Mouse (Mus musculus): ENCODE measurements at regions not wholly inside any gene's neighbourhood (a gene's known extent, or its start where the extent isn't known, plus 50 kb on each side); places are given as distances from the start of the nearest gene placed in this dataset.
A peak's percentile ranks its signal among the peaks of the same experiment; 100 is the strongest.

- no peak for DNase-seq (ENCODE audit: low spot score)
Observed at GRCm38 (mm10) chr17:63003911-63004310, 122.8 kb upstream of the Efna5 start.

- DNase-seq (ENCODE audit: low spot score), result no peak
Observed at GRCm38 (mm10) chr17:63002729-63003128, 121.6 kb upstream of the Efna5 start.

- DNase-seq (ENCODE audit: low spot score), result no peak
Observed at GRCm38 (mm10) chr17:63001898-63002297, 120.8 kb upstream of the Efna5 start.

- DNase-seq (ENCODE audit: low spot score), result no peak
Observed at GRCm38 (mm10) chr17:62997691-62998090, 116.6 kb upstream of the Efna5 start.

- DNase-seq (ENCODE audit: low spot score), result no peak
Observed at GRCm38 (mm10) chr17:62995316-62995715, 114.2 kb upstream of the Efna5 start.

GRCm38 (mm10) chr17:62992977-62993376 is 111.9 kb upstream of the Efna5 start:
- DNase-seq (ENCODE audit: low spot score), result no peak

GRCm38 (mm10) chr17:62986304-62986703 is 105.2 kb upstream of the Efna5 start:
- DNase-seq (ENCODE audit: low spot score), result no peak

GRCm38 (mm10) chr17:62980337-62980736 is 99.2 kb upstream of the Efna5 start:
- no peak for DNase-seq (ENCODE audit: low spot score)

GRCm38 (mm10) chr17:62977561-62977960 is 96.4 kb upstream of the Efna5 start:
- no peak for DNase-seq (ENCODE audit: low spot score)

GRCm38 (mm10) chr17:62977136-62977535 is 96.0 kb upstream of the Efna5 start:
- no peak for DNase-seq (ENCODE audit: low spot score)

GRCm38 (mm10) chr17:62974627-62975279 is 93.6 kb upstream of the Efna5 start:
- no peak for DNase-seq (ENCODE audit: low spot score)

GRCm38 (mm10) chr17:62969025-62969424 is 87.9 kb upstream of the Efna5 start:
- DNase-seq (ENCODE audit: low spot score), result no peak

GRCm38 (mm10) chr17:62963824-62964223 is 82.7 kb upstream of the Efna5 start:
- no peak for DNase-seq (ENCODE audit: low spot score)

GRCm38 (mm10) chr17:62962292-62962618 is 81.1 kb upstream of the Efna5 start:
- no peak for DNase-seq (ENCODE audit: low spot score)

GRCm38 (mm10) chr17:62961596-62962291 is 80.6 kb upstream of the Efna5 start:
- peak; percentile 58 for DNase-seq (ENCODE audit: low spot score)

- no peak for DNase-seq (ENCODE audit: low spot score)
Observed at GRCm38 (mm10) chr17:62959146-62959545, 78.0 kb upstream of the Efna5 start.

GRCm38 (mm10) chr17:62947537-62948193 is 66.5 kb upstream of the Efna5 start:
- DNase-seq (ENCODE audit: low spot score), result no peak

- no peak for DNase-seq (ENCODE audit: low spot score)
Observed at GRCm38 (mm10) chr17:62940573-62941252, 59.6 kb upstream of the Efna5 start.

GRCm38 (mm10) chr17:62939930-62940572 is 58.9 kb upstream of the Efna5 start:
- no peak for DNase-seq (ENCODE audit: low spot score)

GRCm38 (mm10) chr17:62939171-62939570 is 58.1 kb upstream of the Efna5 start:
- DNase-seq (ENCODE audit: low spot score), result no peak

Data from ovary, adult 18-20 months (tissue).